Mouse (Mus musculus): Measurements from ENCODE around the gene Msrb3.

Gene Msrb3

DNA sequence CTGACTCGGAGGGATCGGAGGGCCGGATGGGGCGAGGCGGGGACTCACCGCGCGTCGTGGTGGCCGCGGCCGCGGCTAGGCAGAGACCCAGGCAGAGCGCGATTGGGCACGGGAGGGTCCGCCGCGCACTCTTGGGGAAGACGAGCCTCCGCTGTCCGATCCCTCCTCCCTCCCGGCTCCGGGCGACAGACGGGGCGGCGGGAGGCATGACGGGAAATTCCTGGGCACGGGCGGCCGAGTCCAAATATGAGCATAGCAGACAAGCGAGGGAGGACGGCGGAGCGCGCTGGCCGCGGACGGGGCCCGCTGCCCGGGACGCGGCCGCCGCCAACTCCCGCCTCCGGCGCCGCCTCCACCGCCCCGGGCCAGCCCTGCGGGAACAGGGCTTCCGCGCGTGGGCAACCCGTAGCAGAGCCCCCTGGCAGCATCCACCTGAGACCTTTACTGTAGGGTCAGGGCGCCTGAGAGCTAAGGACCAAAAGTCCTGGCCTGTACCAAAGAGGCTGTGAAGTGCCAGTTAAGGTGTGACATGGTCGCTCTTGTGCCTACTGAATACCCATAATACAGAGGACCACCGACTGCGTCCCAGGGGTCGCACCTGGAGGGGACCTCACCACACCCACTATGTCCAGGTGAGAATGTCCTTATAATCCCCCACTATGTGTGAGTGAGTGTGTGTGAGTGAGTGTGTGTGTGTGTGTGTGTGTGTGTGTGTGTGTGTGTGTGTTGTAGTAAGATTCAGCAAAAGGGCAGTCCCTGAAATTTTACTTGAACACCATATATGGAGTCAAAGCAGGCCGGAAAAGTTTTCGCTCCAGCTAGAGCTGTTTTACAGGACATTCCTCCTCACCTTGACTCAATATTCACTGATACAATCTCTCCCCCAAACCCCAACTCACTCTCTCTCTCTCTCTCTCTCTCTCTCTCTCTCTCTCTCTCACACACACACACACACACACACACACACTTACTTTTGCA is at the start of gene Msrb3:
Gene Msrb3 (minus strand): TSS at position 317 of the 978 bp plus-strand sequence.
- peak; percentile 75 for DNase-seq

DNA sequence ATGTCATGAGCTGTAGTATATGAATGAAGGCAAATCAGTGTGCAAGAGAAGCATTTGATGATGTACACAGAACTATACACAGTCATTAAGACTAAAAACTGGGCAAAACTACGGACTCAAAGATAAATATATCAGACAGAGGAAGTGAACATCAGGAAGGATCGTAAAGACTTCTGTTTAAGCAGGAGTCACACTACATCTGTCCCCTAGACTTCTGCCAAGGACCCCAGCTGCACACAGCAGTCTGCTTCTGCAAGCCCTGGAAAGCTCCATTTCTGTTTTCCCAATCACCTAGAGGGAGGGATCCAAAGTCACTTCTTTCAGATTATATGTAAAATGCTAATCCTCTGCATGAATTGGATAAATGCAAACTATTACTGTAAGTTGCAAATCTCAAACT is 49.6 kb upstream of the Msrb3 start:
- DNase-seq: no peak

DNA sequence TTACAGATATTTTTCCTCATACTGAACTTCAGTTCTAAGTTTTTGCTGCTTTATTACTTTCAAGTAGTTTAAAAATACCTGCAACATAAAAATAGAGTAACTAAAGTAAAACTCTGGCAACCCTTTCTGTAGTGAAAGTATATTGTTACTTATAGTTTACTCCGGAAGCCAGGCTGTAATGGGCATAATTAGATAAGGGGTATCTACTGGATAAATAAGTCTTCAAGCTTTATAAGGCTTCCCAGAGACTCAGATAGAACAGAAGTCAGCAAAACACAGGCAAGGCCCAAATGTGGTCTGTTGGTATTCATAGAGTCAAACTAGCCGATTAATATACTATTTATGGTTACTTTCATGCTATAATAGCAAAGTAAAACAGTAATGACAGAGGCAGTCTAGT is 48.9 kb upstream of the Msrb3 start:
- no peak for DNase-seq

DNA sequence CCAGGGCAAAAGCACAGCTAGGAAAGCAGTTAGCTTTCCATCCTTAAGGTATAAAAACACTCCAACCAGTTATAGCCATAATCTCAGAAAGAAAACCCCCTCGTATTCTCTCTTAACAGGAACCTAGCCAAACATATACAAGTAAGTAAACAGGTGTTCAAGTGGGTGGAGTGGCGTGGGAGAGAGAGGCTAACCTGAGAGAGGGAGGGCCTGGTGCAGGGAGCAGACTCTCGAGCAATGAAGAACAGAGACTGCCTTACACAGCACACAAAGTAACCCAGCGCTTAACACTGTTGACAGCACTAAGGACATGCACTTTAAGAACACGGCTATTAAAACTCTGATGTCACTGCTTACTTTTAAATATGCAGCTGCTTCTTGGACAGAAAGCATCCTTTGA is 47.9 kb upstream of the Msrb3 start:
- no peak for DNase-seq

DNA sequence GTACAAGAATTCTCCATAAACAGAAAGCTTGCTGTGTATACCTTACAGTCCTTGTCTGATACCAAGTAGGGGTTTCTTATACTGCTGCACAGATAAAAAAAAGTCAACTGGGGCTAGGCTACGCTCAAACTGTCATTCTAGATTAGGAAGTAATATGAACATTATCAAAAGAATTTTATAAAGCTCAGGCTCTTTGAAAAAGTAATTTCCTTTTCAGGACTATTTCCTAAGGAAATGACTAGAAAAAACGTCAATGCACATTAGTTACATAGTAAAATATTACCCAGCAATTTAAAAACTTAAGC is 40.0 kb upstream of the Msrb3 start:
- no peak for DNase-seq

DNA sequence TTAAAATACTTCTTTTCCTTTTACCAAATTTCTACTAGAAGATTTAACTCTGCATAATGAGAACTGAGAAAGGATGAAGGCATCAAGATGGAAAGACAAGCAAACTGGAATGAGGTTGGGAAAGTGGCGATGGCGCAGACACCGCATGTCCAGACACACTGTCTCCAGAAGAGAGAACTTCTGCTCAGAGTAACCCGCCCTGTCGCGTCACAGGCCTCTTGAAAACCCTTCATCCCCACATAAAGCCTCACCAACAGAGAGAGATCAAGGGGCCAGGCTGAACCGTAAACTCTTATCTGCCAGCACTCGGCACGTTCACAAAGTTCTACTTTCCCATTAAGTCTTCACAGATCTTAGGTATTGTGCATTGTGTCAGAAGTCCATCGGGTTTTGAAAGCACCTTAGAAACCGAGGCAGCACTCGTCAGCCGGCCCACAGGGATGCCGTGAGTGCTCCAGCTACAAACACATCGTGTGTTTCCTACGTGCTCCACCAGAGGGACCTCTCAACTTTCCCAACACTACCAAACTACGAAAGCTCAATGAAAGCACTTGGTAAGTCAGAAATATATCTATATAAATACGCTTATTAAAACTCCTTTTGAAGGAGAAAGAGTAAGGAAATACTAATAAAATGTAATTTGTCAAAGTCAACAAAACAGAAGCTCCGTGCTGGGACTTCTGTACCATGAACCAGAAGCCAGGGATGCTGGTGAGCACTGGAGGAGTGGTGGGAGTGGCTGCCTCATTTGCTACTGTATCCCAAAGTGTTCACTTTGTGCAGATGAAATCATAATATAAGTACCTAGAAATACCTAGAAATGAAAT is 39.4 kb upstream of the Msrb3 start:
- peak; percentile 34 for DNase-seq

DNA sequence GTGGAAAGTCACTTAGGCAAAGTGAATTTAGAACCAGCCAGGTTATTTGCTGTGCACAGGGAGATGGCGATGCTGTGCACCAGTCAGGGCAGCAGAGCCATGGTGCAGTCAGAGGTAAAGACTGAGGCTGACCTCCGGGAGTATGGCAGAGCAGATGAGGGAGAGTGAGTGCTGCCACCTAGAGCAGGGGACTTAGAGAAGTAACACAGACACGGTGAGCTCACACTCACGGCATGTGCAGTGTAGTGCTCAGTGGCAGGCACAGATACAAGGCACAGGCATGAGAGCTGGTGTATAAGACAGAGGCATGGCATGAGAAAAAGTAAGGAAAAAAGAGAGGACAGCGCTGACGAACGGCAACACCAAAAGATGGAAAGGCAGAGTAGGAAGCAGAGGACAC is 30.6 kb upstream of the Msrb3 start:
- DNase-seq: no peak

DNA sequence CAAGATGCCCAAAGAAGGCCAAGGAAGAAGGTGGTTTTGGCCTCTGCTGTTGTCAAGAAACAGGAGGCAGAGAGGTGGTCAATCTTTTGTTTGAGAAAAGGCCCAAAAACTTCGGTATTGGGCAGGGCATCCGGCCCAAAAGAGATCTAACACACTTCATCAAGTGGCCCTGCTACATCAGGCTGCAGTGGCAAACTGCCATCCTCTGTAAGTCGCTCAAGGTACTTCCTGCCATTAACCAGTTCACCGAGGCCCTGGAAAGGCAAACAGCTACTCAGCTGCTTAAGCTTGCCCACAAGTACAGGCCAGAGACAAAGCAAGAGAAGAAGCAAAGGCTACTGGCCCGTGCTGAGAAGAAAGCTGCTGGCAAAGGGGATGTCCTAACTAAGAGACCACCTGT is 29.3 kb upstream of the Msrb3 start:
- DNase-seq: no peak

DNA sequence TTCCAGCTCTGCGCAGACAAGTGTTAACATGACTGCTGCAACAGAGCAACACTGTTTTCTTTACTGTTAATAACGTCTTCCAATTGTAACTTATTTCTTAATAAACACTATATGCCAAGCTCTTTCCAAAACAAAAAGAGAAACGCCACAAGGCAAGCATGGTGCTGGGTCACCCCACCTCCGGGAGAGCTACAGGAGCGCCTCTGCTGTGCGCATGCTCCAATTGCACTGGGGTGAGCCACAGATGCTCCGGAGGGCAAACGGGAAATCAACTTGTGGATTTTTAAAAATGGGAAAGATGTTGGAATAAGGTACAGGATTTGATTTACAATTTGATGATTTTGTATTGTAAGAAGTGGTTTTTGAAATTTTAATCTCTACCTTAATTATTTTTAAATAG is 27.3 kb upstream of the Msrb3 start:
- no peak for DNase-seq

DNA sequence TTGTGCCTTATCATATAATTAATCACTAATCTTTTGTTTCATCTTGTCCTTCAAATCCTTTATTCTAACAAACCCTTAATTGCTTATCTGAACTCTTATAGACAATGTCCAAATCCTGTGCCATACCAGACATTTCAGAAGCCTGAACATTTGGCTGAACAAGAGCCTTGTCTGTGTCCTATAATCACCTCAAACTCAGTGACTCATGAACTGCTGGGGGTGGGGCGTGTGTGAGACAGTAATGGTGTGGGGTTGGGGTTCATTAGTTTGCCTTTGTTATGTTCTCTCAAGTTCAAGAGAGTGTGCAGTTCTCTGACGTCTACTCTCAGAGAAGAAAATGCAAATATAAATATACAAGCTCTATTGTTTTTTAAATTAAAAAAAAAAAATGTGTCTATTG is 22.6 kb upstream of the Msrb3 start:
- DNase-seq: no peak

DNA sequence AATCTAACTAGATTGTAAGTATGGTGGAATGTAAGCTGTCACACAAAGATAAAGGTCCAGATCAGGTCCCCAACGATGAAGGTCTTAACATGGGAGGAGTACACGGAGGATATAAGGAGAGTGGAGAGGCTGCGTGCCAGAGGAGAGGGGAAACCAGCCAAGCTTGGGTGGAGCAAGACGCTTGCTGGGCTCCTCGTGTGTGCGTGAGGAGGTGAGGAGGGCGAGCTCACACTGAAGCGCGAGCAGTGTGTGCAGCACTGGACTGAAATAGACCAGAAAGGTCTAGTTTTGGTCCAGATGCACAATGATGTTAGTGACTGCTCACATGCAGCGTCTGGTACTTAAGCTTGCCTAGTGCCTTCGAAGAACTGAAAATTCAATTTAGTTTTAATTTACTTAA is 21.7 kb upstream of the Msrb3 start:
- DNase-seq: no peak

DNA sequence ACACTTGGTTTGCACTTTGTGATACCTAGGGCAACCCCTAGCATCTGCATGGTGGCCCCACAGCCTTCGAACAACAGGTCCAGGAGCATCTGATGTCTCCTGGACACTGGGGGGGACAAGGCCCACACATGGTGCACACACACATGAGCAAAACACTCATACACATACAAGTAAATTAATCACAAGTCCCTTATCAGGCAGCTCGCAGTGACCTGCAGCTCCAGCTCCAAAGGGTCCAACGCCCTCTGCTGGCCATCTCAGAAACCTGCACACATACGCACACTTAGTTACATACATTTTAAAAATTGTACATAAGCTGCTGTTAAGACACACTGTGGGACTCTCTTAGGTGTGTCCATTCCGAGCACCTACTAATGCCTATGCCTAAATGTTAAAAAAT is 17.3 kb upstream of the Msrb3 start:
- no peak for DNase-seq

DNA sequence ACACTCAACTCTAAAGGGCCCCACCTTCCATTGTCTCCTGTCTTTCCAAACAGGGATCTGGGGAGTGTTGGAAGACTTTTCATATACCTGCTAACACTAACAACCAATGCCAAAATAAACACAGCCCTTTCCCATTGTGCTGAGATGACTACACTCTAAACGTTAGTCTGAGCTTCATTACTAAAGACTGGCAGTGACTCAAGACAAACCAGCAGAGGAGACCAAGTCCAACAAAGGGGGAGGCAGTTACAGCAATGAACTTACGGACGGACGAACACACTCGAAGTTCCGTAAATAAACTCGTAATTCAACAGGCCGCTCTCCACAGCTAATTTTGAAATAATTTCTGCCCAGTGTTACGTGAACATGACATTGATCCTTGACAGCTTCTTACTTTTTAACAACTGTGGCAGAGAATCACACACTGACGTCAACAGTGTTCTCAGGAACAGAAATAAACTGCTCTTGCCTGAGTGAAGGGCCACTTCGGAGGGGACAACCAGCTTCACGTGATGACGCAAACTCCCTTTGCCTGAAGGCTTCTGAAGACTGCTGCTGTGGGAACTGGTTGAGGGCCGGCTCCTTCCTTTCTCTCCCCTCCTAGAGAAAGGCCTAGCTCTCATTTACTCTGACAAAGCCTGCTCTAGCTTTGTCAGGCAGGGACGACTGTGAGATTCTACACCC is 16.2 kb upstream of the Msrb3 start:
- DNase-seq: no peak

DNA sequence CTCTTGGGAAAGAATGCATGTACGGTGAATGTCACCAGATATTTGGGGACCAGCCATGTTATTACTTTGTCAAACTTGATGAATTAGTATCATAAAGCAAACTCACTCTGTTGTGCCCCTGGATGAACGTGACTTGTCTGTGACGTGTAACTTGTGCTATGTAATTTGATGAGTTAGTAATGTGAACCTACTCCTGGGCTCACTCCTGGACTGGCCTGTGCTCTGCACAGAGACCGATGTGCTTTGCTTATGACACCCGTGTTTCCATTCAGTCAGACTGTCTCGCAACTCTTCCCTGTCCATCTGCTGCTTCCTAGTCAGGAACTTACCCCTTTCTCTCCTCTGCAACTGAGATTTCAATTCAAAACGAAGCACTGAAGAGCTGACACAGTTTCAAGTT is 15.4 kb upstream of the Msrb3 start:
- no peak for DNase-seq

DNA sequence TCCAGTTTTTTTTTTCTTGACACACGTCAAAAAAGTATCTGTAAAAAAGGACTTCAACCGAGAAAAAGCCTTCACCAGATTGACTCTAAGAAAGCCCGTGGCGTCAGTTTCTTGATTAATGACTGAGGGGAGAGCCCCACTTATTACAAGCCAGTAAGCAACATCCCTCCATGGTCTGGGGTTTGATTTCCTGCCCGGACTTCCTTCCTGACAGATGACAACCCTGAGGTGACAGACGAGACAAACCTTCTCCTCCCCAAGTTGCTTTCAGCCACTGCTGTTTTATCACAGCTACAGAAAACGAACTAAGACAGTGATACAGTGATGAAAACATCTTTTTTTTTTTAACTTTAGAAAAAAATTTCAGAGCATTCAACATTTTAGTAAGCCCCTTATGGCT is 14.9 kb upstream of the Msrb3 start:
- DNase-seq: no peak

DNA sequence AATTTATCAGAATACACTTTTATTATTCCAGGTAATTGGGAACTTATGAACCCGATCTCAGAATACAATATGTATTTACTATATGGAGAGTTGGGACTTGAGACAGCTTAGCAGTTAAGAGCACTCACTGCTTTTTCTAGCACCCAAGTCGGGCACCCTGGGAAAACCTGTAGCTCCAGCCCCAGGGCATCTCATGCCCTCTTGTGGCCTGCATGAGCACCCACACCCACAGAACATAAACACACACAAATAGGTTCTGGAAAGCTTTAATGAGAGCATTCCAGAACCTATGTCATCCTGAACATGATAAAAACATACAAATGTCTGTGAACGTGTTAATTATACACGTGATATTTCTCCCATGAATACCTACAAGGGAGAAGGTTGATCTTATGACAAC is 13.1 kb upstream of the Msrb3 start:
- no peak for DNase-seq

DNA sequence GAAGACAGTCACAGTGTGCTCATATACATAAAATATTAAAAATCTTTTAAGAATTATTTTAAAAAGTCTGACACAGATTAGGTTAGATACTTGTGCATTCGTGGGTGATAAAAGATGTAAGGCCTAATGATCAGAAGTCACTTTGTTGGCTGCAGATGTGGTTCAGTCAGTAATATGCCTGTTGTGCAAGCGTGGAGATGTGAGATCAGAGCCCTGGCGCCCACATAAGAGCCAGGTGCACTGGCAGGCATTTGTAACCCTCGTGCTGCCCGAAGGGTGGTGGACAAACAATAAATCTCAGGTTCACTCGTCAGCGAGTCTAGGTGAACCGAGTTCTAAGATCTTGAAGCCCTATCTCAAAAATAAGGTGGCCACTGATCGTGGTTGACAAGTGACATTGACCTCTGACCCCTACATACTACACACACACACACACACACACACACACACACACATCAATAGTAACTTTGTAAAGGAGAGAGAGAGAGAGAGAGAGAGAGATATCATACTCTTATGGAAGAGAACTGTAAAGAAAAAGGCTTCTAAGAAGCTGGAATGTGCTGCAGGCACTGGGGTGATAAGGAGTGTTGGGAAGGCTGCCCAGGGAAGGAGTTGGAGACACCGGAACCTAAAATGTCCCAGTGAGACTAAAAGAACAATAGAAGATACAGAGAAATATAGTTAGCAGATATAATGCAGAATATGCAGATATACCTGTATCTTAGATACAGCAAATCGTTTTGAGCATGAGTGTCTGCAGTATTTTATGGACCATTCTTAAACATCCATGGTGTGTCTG is 10.1 kb upstream of the Msrb3 start:
- no peak for DNase-seq

DNA sequence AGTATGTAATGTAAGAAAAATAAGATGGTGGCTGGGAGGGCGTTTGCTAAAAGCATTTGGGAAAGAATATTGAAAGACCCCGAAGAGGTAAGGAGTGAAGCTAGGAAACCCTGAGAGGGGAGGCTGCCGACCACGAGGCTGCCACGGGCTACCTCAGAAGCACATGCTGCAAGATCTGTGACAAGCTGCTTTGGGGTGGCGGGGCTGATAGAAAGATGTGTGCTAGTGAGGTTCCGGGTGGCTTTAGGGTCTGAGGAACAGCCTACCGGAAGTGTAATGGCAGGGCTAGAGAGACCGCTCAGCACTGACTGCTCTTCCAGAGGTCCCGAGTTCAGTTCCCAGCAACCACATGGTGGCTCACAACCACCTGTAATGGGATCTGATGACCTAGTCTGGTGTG is 5.8 kb upstream of the Msrb3 start:
- no peak for DNase-seq

DNA sequence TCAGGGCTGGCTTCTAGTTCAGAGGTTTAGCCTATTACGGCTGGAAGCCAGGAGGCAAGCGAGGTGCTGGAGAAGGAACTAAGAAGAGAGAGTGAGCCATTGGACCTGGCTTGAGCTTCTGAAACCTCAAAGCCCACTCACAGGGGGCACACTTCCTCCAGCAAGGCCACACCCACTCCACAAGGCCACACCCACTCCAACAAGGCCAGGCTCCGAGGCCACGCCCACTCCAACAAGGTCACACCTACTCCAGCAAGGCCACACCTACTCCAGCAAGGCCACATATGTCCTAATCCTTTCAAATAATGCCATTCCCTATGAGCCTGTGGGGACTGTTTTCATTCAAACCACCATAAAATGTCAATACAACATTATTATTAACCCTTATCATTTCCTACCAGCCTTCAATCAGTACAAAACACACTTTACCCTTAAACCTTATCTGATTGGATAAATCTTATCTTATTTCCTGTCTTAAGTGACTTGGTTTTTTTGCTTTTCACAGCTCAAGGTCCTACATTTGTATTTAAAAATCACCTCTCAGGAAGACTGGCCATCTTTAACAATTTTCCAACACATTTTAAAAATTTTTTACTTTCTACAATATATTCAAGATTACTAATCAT is 5.1 kb upstream of the Msrb3 start:
- no peak for DNase-seq

DNA sequence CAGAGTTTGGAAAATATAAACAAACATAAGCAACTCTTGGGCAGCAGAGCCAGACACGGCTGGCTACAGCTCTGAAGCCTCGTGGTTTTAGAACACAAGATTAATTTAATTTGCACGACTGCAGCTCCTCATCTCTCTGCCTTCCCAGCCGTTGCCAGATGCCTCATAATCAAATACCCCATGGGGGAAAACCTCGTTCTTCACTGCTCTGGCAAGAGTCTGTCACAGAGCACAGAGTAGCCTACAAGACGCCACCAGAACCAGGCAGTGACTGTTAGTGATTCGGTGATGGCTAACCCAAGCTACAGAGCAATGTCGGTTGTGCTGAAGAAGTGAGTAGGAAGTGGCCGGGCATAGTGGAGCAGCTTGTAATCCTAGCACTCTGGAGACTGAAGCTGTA is 2.8 kb upstream of the Msrb3 start:
- DNase-seq: no peak

DNA sequence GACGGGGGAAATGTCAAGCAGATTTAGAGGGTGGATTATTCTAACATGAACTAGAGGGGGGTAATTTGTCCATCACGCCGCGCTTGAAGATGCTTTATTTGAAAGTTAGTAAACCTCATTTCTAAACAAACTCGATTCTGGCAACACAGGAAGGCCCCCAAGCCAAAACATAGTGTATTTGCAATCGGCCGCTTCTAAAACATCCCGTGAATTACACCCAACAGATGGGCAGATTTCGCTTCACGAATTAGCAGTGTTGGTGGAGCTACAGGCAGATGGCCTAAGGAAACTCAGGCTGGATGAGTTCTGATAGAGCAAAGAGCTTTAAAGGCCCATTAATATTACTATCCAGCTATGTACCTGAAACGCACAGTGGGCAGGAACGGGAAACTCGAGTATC is 1.2 kb upstream of the Msrb3 start:
- no peak for DNase-seq

DNA sequence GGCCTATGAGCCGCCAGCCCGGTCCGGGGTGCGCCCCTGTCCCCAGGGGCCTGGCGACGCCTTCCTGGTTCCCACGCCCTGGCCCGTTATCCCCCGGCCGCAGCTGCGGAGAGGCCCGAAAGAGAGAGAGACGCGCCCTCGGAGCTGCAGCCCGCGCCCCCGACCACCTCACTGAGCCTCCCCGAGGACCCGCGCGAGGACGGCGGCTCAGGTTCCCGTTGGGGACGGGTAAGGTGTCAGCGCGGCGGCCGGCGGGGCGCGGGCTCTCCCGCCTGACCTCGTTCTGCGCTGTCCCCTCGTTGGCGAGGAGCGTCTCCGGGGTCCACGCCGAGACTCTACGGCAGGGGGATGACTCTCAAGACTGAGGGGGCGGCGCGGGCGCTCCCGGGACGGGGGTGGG is 544 bp downstream of the Msrb3 start:
- DNase-seq: peak; percentile 22
